In genomic region chr19:4172925-4173324, GRCm38 (mm10) we compare ENCODE assay signal across 17 mouse cellular contexts. TPM values are rescaled to one million over a fixed set of nuclear protein-coding genes. Genes with fewer than 3 reads are reported as not detected.
DNase-seq lines count a peak whose midpoint lies in the region; ATAC-seq and TF ChIP-seq lines count a peak whose summit lies in the region.
"Had no signal": no experiment of that assay in that cellular context is flagged by ENCODE, and none has a peak within 500 bp of the region (broad histone marks: within the 10 kb centered on the region; RNA-seq: fewer than 3 reads in every experiment).

No protein-coding gene starts in this region.

- no peaks in the 10 kb centered on the region for H3K9me3 ChIP-seq in heart, embryonic 16.5 days (replicated peaks; ENCODE audit: control insufficient read depth, low read length)
- H3K9me3 ChIP-seq in lung, embryonic 16.5 days (ENCODE audit: control insufficient read depth, low read length), result no peaks in the 10 kb centered on the region
- no peaks in the 10 kb centered on the region for H3K9me3 ChIP-seq in lung, postnatal 0 days (ENCODE audit: low read length)
- no peaks in the 10 kb centered on the region for H3K9me3 ChIP-seq in embryonic facial prominence, embryonic 13.5 days
- H3K9me3 ChIP-seq: forebrain, embryonic 10.5 days; liver, embryonic 12.5 days had no signal

- peak; percentile 14 for DNase-seq in cerebellum, adult 11 months
- no peak for DNase-seq in cerebellum, adult 9-10 months
- DNase-seq in heart, adult 18-20 months, result no peak
- DNase-seq in lung, postnatal 0 days (ENCODE audit: low spot score), result no peak
- DNase-seq in adrenal gland, postnatal 25 days, result no peak
- DNase-seq: cerebellum, adult 9-11 months; gastrocnemius, postnatal 14 days; kidney, adult 11 months; lung, postnatal 14 days; midbrain, embryonic 14.5 days; thymus, postnatal 25 days had no signal

- WGBS in heart, embryonic 16.5 days, result 66% methylated on average over 11 of the region's 11 CpGs
- 58% methylated on average over 11 of the region's 11 CpGs for WGBS in lung, embryonic 16.5 days
- 62% methylated on average over 11 of the region's 11 CpGs for WGBS in lung, postnatal 0 days
- WGBS in embryonic facial prominence, embryonic 13.5 days, result 54% methylated on average over 11 of the region's 11 CpGs

- no peak for TF ChIP-seq EP300 in lung, postnatal 0 days (IDR thresholded peaks at IDR 0.05)

- peak overlapping the region; percentile 97 for H3K27ac ChIP-seq in heart, embryonic 16.5 days (ENCODE audit: low read length)
- no peak overlapping the region for H3K27ac ChIP-seq in lung, embryonic 16.5 days (ENCODE audit: low read length)
- no peak overlapping the region for H3K27ac ChIP-seq in lung, postnatal 0 days (ENCODE audit: low read length)
- no peak overlapping the region for H3K27ac ChIP-seq in embryonic facial prominence, embryonic 13.5 days
- H3K27ac ChIP-seq: forebrain, embryonic 10.5 days; liver, embryonic 12.5 days; stomach, postnatal 0 days had no signal

- TF ChIP-seq CTCF in lung, postnatal 0 days (IDR thresholded peaks at IDR 0.05), result no peak

- ATAC-seq in heart, embryonic 16.5 days (replicated peaks; ENCODE audit: extremely low read depth, insufficient read depth, low FRiP score), result no peak
- ATAC-seq in lung, embryonic 16.5 days (ENCODE audit: low read depth), result no peak
- ATAC-seq in lung, postnatal 0 days, result no peak
- no peak for ATAC-seq in embryonic facial prominence, embryonic 13.5 days (ENCODE audit: insufficient number of reproducible peaks, insufficient read depth, low FRiP score, low TSS enrichment, low read depth)
- ATAC-seq: liver, embryonic 12.5 days had no signal

- H3K4me1 ChIP-seq in heart, embryonic 16.5 days (ENCODE audit: control insufficient read depth, insufficient read depth, low read length), result peaks cover 53% of the 10 kb centered on the region
- peaks cover 14% of the 10 kb centered on the region for H3K4me1 ChIP-seq in lung, embryonic 16.5 days (replicated peaks; ENCODE audit: control insufficient read depth, insufficient read depth, low read length)
- peaks cover 18% of the 10 kb centered on the region; the same call in 1 of the 2 replicates for H3K4me1 ChIP-seq in lung, postnatal 0 days (ENCODE audit: insufficient read depth, low read depth, low read length)
- H3K4me1 ChIP-seq in embryonic facial prominence, embryonic 13.5 days, result peaks cover 33% of the 10 kb centered on the region

- no peaks in the 10 kb centered on the region for H3K27me3 ChIP-seq in heart, embryonic 16.5 days (ENCODE audit: control insufficient read depth, insufficient read depth, low read length)
- no peaks in the 10 kb centered on the region for H3K27me3 ChIP-seq in lung, embryonic 16.5 days (ENCODE audit: control insufficient read depth, insufficient read depth, low read depth, low read length)
- H3K27me3 ChIP-seq in lung, postnatal 0 days (replicated peaks; ENCODE audit: insufficient read depth, low read length), result no peaks in the 10 kb centered on the region
- H3K27me3 ChIP-seq in embryonic facial prominence, embryonic 13.5 days, result no peaks in the 10 kb centered on the region

- no peaks in the 10 kb centered on the region for H3K36me3 ChIP-seq in heart, embryonic 16.5 days (ENCODE audit: control insufficient read depth, insufficient read depth)
- H3K36me3 ChIP-seq in lung, embryonic 16.5 days (ENCODE audit: control insufficient read depth, insufficient read depth, low read length), result no peaks in the 10 kb centered on the region
- no peaks in the 10 kb centered on the region; the same call in 1 of the 2 replicates for H3K36me3 ChIP-seq in lung, postnatal 0 days (ENCODE audit: insufficient read depth, low read length)
- H3K36me3 ChIP-seq in embryonic facial prominence, embryonic 13.5 days, result no peaks in the 10 kb centered on the region
- H3K36me3 ChIP-seq: forebrain, embryonic 10.5 days; liver, embryonic 12.5 days had no signal

- peak overlapping the region; percentile 94 for H3K9ac ChIP-seq in heart, embryonic 16.5 days (ENCODE audit: low read length)
- H3K9ac ChIP-seq in lung, embryonic 16.5 days (ENCODE audit: low read length), result peak overlapping the region; percentile 5; the same call in 1 of the 2 replicates
- H3K9ac ChIP-seq in lung, postnatal 0 days (replicated peaks; ENCODE audit: low read depth), result no peak overlapping the region
- peak overlapping the region; percentile 40 for H3K9ac ChIP-seq in embryonic facial prominence, embryonic 13.5 days
- H3K9ac ChIP-seq: liver, embryonic 12.5 days had no signal

- H3K4me2 ChIP-seq in heart, embryonic 16.5 days (ENCODE audit: low read depth, low read length), result no peak overlapping the region; the same call in 1 of the 2 replicates
- no peak overlapping the region for H3K4me2 ChIP-seq in lung, embryonic 16.5 days (ENCODE audit: low read depth, low read length)
- no peak overlapping the region for H3K4me2 ChIP-seq in lung, postnatal 0 days (replicated peaks; ENCODE audit: low read depth, low read length)
- H3K4me2 ChIP-seq in embryonic facial prominence, embryonic 13.5 days, result no peak overlapping the region
- H3K4me2 ChIP-seq: liver, embryonic 12.5 days had no signal

- no peak overlapping the region for H3K4me3 ChIP-seq in heart, embryonic 16.5 days (ENCODE audit: low read length)
- no peak overlapping the region for H3K4me3 ChIP-seq in lung, embryonic 16.5 days (ENCODE audit: low read length)
- no peak overlapping the region for H3K4me3 ChIP-seq in lung, postnatal 0 days (ENCODE audit: low read depth, low read length)
- no peak overlapping the region for H3K4me3 ChIP-seq in embryonic facial prominence, embryonic 13.5 days
- H3K4me3 ChIP-seq: forebrain, embryonic 10.5 days; liver, embryonic 12.5 days had no signal

RNA-seq across cellular contexts. Expression of gene Carns1, which starts 2.4 kb away (rescaled TPM):
- polyA plus RNA-seq in heart, embryonic 16.5 days (2015; fragmentation: Nextera tagmentation; extraction: Ambion mirVana), result 15.9 and 17.5 TPM in 2 replicates
- 10 to 100 TPM; 28.3 to 30.5 TPM for total RNA-seq in heart, adult 18-20 months (2021)
- polyA plus RNA-seq in lung, embryonic 16.5 days (2015; fragmentation: Nextera tagmentation; extraction: Ambion mirVana), result 2.5 and 3.2 TPM in 2 replicates
- polyA plus RNA-seq in lung, postnatal 0 days (2015; fragmentation: Nextera tagmentation; extraction: Ambion mirVana), result 1.8 and 2.6 TPM in 2 replicates
- 1.7 and 3.0 TPM in 2 replicates for polyA plus RNA-seq in embryonic facial prominence, embryonic 13.5 days (2015; fragmentation: Nextera tagmentation; extraction: Ambion mirVana)
- 2.6 and 4.1 TPM in 2 replicates for total RNA-seq in adrenal gland, postnatal 25 days (2021)

RNA-seq across cellular contexts. Expression of gene Rps6kb2, which starts 9.8 kb away (rescaled TPM):
- polyA plus RNA-seq in heart, embryonic 16.5 days (2015; fragmentation: Nextera tagmentation; extraction: Ambion mirVana), result 47.4 and 48.7 TPM in 2 replicates
- total RNA-seq in heart, adult 18-20 months (2021), result 10 to 100 TPM; 13.1 to 17.1 TPM
- polyA plus RNA-seq in lung, embryonic 16.5 days (2015; fragmentation: Nextera tagmentation; extraction: Ambion mirVana), result 51.6 and 52.7 TPM in 2 replicates
- 28.4 and 35.1 TPM in 2 replicates for polyA plus RNA-seq in lung, postnatal 0 days (2015; fragmentation: Nextera tagmentation; extraction: Ambion mirVana)
- polyA plus RNA-seq in embryonic facial prominence, embryonic 13.5 days (2015; fragmentation: Nextera tagmentation; extraction: Ambion mirVana), result 65.5 and 69.6 TPM in 2 replicates
- total RNA-seq in adrenal gland, postnatal 25 days (2021), result 48.8 and 52.6 TPM in 2 replicates

RNA-seq across cellular contexts. Expression of gene Tbc1d10c, which starts 18.2 kb away (rescaled TPM):
- polyA plus RNA-seq in heart, embryonic 16.5 days (2015; fragmentation: Nextera tagmentation; extraction: Ambion mirVana), result 10.8 and 26.5 TPM in 2 replicates
- 10 to 100 TPM; 12.0 to 20.2 TPM for total RNA-seq in heart, adult 18-20 months (2021)
- polyA plus RNA-seq in lung, embryonic 16.5 days (2015; fragmentation: Nextera tagmentation; extraction: Ambion mirVana), result 4.0 and 7.0 TPM in 2 replicates
- 3.9 and 4.5 TPM in 2 replicates for polyA plus RNA-seq in lung, postnatal 0 days (2015; fragmentation: Nextera tagmentation; extraction: Ambion mirVana)
- polyA plus RNA-seq in embryonic facial prominence, embryonic 13.5 days (2015; fragmentation: Nextera tagmentation; extraction: Ambion mirVana), result 1.8 and 3.1 TPM in 2 replicates
- 1.0 TPM in 1 of 2 replicates, not detected in the other for total RNA-seq in adrenal gland, postnatal 25 days (2021)

RNA-seq across cellular contexts. Expression of gene Ppp1ca, which starts 18.9 kb away (rescaled TPM):
- 813 and 866 TPM in 2 replicates for polyA plus RNA-seq in heart, embryonic 16.5 days (2015; fragmentation: Nextera tagmentation; extraction: Ambion mirVana)
- 100 to 1,000 TPM; 293 to 299 TPM for total RNA-seq in heart, adult 18-20 months (2021)
- polyA plus RNA-seq in lung, embryonic 16.5 days (2015; fragmentation: Nextera tagmentation; extraction: Ambion mirVana), result 911 and 931 TPM in 2 replicates
- polyA plus RNA-seq in lung, postnatal 0 days (2015; fragmentation: Nextera tagmentation; extraction: Ambion mirVana), result 619 and 631 TPM in 2 replicates
- 788 and 789 TPM in 2 replicates for polyA plus RNA-seq in embryonic facial prominence, embryonic 13.5 days (2015; fragmentation: Nextera tagmentation; extraction: Ambion mirVana)
- 373 and 392 TPM in 2 replicates for total RNA-seq in adrenal gland, postnatal 25 days (2021)

RNA-seq across cellular contexts. Expression of gene Ptprcap, which starts 19.5 kb away (rescaled TPM):
- polyA plus RNA-seq in heart, embryonic 16.5 days (2015; fragmentation: Nextera tagmentation; extraction: Ambion mirVana), result 25.3 and 71.1 TPM in 2 replicates
- total RNA-seq in heart, adult 18-20 months (2021), result 1 to 10 TPM in 1 of 2 experiments, under 1 TPM in 1; 0.69 to 8.4 TPM
- polyA plus RNA-seq in lung, embryonic 16.5 days (2015; fragmentation: Nextera tagmentation; extraction: Ambion mirVana), result 4.6 and 14.2 TPM in 2 replicates
- polyA plus RNA-seq in lung, postnatal 0 days (2015; fragmentation: Nextera tagmentation; extraction: Ambion mirVana), result 3.4 and 3.7 TPM in 2 replicates
- 2.8 and 3.0 TPM in 2 replicates for polyA plus RNA-seq in embryonic facial prominence, embryonic 13.5 days (2015; fragmentation: Nextera tagmentation; extraction: Ambion mirVana)
- total RNA-seq in adrenal gland, postnatal 25 days (2021), result 3.9 and 6.0 TPM in 2 replicates
- polyA plus RNA-seq: forebrain, embryonic 10.5 days had no signal
